Mouse (Mus musculus): Measurements from ENCODE around the gene Gm8439. TPM values are rescaled to one million over a fixed set of nuclear protein-coding genes. Genes with fewer than 3 reads are reported as not detected.
A peak's percentile ranks its signal among the peaks of the same experiment; 100 is the strongest.

Gm8439 gene
- polyA plus RNA-seq, 1 experiment from 2014 or later = not detected

- H3K36me3 ChIP-seq (ENCODE audit: control insufficient read depth, insufficient read depth, low read length) = no peaks in the 10 kb centered on the region
- no peak overlapping the region for H3K4me3 ChIP-seq (ENCODE audit: control insufficient read depth in 1 of 2, insufficient read depth in 1 of 2, low read depth in 1 of 2, low read length in 2 of 2)
- peaks cover 4 to 11% of the 10 kb centered on the region in 2 experiments for H3K4me1 ChIP-seq (ENCODE audit: control insufficient read depth in 2 of 2, insufficient read depth in 2 of 2, low read length in 2 of 2)
- no peak for ATAC-seq (ENCODE audit: insufficient number of reproducible peaks, insufficient read depth, low FRiP score, low read depth)
- H3K4me2 ChIP-seq (ENCODE audit: low read length) = no peak overlapping the region
- no peak overlapping the region for H3K27ac ChIP-seq (replicated peaks in 1 of 2; ENCODE audit: control insufficient read depth in 1 of 2, insufficient read depth in 1 of 2, low read depth in 2 of 2, low read length in 2 of 2)
- WGBS = 14% methylated on average over 8 of the region's 8 CpGs
- no peaks in the 10 kb centered on the region for H3K27me3 ChIP-seq (ENCODE audit: control insufficient read depth, insufficient read depth, low read length)
- H3K9ac ChIP-seq (ENCODE audit: low read length) = no peak overlapping the region
- no peaks in the 10 kb centered on the region for H3K9me3 ChIP-seq (ENCODE audit: control insufficient read depth, low read length)
These were observed 41.8 kb downstream of the Gm8439 start for GRCm38 (mm10) chr4:120630218-120630931.

GRCm38 (mm10) chr4:120631828-120632227 is 43.3 kb downstream of the Gm8439 start:
- Histone ChIP-seq H3K27me3 (ENCODE audit: control insufficient read depth, insufficient read depth, low read length) (no peaks in the 10 kb centered on the region), H3K4me3 (ENCODE audit: control insufficient read depth in 1 of 2, insufficient read depth in 1 of 2, low read depth in 1 of 2, low read length in 2 of 2) (no peak overlapping the region), H3K9ac (ENCODE audit: low read length) (no peak overlapping the region), H3K4me2 (ENCODE audit: low read length) (no peak overlapping the region), H3K9me3 (ENCODE audit: control insufficient read depth, low read length) (no peaks in the 10 kb centered on the region), H3K36me3 (ENCODE audit: control insufficient read depth, insufficient read depth, low read length) (no peaks in the 10 kb centered on the region), H3K4me1 (ENCODE audit: control insufficient read depth in 2 of 2, insufficient read depth in 2 of 2, low read length in 2 of 2) (peaks cover 4 to 11% of the 10 kb centered on the region in 2 experiments), H3K27ac (replicated peaks in 1 of 2; ENCODE audit: control insufficient read depth in 1 of 2, insufficient read depth in 1 of 2, low read depth in 2 of 2, low read length in 2 of 2) (no peak overlapping the region)
- WGBS = 39% methylated on average over 6 of the region's 6 CpGs
- no peak for ATAC-seq (ENCODE audit: insufficient number of reproducible peaks, insufficient read depth, low FRiP score, low read depth)

- Histone ChIP-seq H3K36me3 (ENCODE audit: control insufficient read depth, insufficient read depth, low read length) (no peaks in the 10 kb centered on the region), H3K4me3 (ENCODE audit: control insufficient read depth in 1 of 2, insufficient read depth in 1 of 2, low read depth in 1 of 2, low read length in 2 of 2) (no peak overlapping the region), H3K27ac (replicated peaks in 1 of 2; ENCODE audit: control insufficient read depth in 1 of 2, insufficient read depth in 1 of 2, low read depth in 2 of 2, low read length in 2 of 2) (no peak overlapping the region), H3K4me2 (ENCODE audit: low read length) (no peak overlapping the region), H3K9me3 (ENCODE audit: control insufficient read depth, low read length) (no peaks in the 10 kb centered on the region), H3K9ac (ENCODE audit: low read length) (no peak overlapping the region), H3K4me1 (ENCODE audit: control insufficient read depth in 2 of 2, insufficient read depth in 2 of 2, low read length in 2 of 2) (peaks cover 3 to 4% of the 10 kb centered on the region in 2 experiments), H3K27me3 (ENCODE audit: control insufficient read depth, insufficient read depth, low read length) (no peaks in the 10 kb centered on the region)
- WGBS = 80% methylated on average over 2 of the region's 2 CpGs
- ATAC-seq (ENCODE audit: insufficient number of reproducible peaks, insufficient read depth, low FRiP score, low read depth) = no peak
These were observed 46.8 kb downstream of the Gm8439 start for GRCm38 (mm10) chr4:120635351-120635750.

DNA sequence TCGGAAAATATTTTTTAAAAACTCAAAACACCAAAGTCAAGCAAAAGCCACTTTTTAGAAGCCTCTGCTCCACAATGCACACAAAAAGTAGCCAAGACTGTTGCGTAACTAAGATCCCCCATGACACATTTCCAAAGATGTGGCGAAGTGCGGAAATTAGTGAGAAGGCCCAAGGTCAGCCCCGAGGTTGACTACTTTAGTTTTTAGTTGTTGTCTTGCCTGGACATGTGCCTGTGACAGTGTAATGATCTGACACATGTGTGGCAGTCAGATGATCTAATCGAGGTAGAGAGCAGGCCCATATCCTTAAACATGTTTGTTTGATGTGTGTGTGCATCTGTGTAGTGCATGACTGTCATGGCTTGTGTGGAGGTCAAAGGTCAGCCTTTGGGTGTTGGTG is 53.4 kb downstream of the Gm8439 start:
- H3K36me3 ChIP-seq (ENCODE audit: control insufficient read depth, insufficient read depth, low read length) = no peaks in the 10 kb centered on the region
- no peak overlapping the region for H3K9ac ChIP-seq (ENCODE audit: low read length)
- no peak for ATAC-seq (ENCODE audit: insufficient number of reproducible peaks, insufficient read depth, low FRiP score, low read depth)
- 87% methylated on average over 6 of the region's 6 CpGs for WGBS
- no peak overlapping the region for H3K4me2 ChIP-seq (ENCODE audit: low read length)
- H3K4me3 ChIP-seq (ENCODE audit: control insufficient read depth in 1 of 2, insufficient read depth in 1 of 2, low read depth in 1 of 2, low read length in 2 of 2) = no peak overlapping the region
- H3K27ac ChIP-seq (replicated peaks in 1 of 2; ENCODE audit: control insufficient read depth in 1 of 2, insufficient read depth in 1 of 2, low read depth in 2 of 2, low read length in 2 of 2) = no peak overlapping the region
- H3K4me1 ChIP-seq (ENCODE audit: control insufficient read depth in 2 of 2, insufficient read depth in 2 of 2, low read length in 2 of 2) = no peaks in the 10 kb centered on the region
- no peaks in the 10 kb centered on the region for H3K9me3 ChIP-seq (ENCODE audit: control insufficient read depth, low read length)
- H3K27me3 ChIP-seq (ENCODE audit: control insufficient read depth, insufficient read depth, low read length) = no peaks in the 10 kb centered on the region

DNA sequence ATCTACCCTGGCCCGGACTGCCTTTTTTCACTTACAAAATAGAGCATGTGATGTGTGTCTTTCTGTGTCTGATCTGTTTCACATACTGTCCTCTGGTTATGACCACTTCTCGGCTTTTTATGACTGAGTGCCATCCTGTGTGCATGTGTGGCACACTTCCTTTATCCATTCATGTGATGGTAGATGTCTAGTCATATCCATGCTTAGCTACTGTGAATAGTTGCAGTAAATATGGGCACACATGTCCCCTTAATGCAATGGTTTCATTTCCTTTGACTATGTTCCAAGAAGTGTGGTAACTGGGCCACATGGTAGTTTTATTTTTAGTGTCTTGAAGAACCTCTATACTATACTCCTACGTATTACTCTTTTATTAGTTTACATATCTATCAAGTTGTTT is 55.4 kb downstream of the Gm8439 start:
- Histone ChIP-seq H3K9ac (ENCODE audit: low read length) (no peak overlapping the region), H3K9me3 (ENCODE audit: control insufficient read depth, low read length) (no peaks in the 10 kb centered on the region), H3K4me2 (ENCODE audit: low read length) (no peak overlapping the region), H3K36me3 (ENCODE audit: control insufficient read depth, insufficient read depth, low read length) (no peaks in the 10 kb centered on the region), H3K27me3 (ENCODE audit: control insufficient read depth, insufficient read depth, low read length) (peaks cover 18% of the 10 kb centered on the region), H3K4me1 (ENCODE audit: control insufficient read depth in 2 of 2, insufficient read depth in 2 of 2, low read length in 2 of 2) (no peaks in the 10 kb centered on the region), H3K27ac (replicated peaks in 1 of 2; ENCODE audit: control insufficient read depth in 1 of 2, insufficient read depth in 1 of 2, low read depth in 2 of 2, low read length in 2 of 2) (no peak overlapping the region), H3K4me3 (ENCODE audit: control insufficient read depth in 1 of 2, insufficient read depth in 1 of 2, low read depth in 1 of 2, low read length in 2 of 2) (no peak overlapping the region)
- WGBS = 72% methylated on average over 3 of the region's 3 CpGs
- no peak for ATAC-seq (ENCODE audit: insufficient number of reproducible peaks, insufficient read depth, low FRiP score, low read depth)

GRCm38 (mm10) chr4:120649369-120650207 is 61.0 kb downstream of the Gm8439 start:
- H3K4me3 ChIP-seq (ENCODE audit: control insufficient read depth in 1 of 2, insufficient read depth in 1 of 2, low read depth in 1 of 2, low read length in 2 of 2) = peak overlapping the region; percentile 41 to 48
- peaks cover 40% of the 10 kb centered on the region for H3K27me3 ChIP-seq (ENCODE audit: control insufficient read depth, insufficient read depth, low read length)
- peaks cover 4 to 5% of the 10 kb centered on the region in 2 experiments; a peak in 1 of 4 replicates for H3K4me1 ChIP-seq (ENCODE audit: control insufficient read depth in 2 of 2, insufficient read depth in 2 of 2, low read length in 2 of 2)
- H3K9me3 ChIP-seq (ENCODE audit: control insufficient read depth, low read length) = no peaks in the 10 kb centered on the region
- no peaks in the 10 kb centered on the region for H3K36me3 ChIP-seq (ENCODE audit: control insufficient read depth, insufficient read depth, low read length)
- peak overlapping the region; percentile 68 for H3K4me2 ChIP-seq (ENCODE audit: low read length)
- peak; percentile 31; the same call in 1 of the 2 replicates for ATAC-seq (ENCODE audit: insufficient number of reproducible peaks, insufficient read depth, low FRiP score, low read depth)
- peak overlapping the region; percentile 23; the same call in 1 of the 2 replicates for H3K9ac ChIP-seq (ENCODE audit: low read length)
- WGBS = 5% methylated on average over 54 of the region's 55 CpGs
- no peak overlapping the region for H3K27ac ChIP-seq (replicated peaks in 1 of 2; ENCODE audit: control insufficient read depth in 1 of 2, insufficient read depth in 1 of 2, low read depth in 2 of 2, low read length in 2 of 2)

- Histone ChIP-seq H3K4me3 (ENCODE audit: control insufficient read depth in 1 of 2, insufficient read depth in 1 of 2, low read depth in 1 of 2, low read length in 2 of 2) (peak overlapping the region in 1 of 2 experiments; percentile 41; a peak in 2 of 4 replicates), H3K4me2 (ENCODE audit: low read length) (peak overlapping the region; percentile 68), H3K36me3 (ENCODE audit: control insufficient read depth, insufficient read depth, low read length) (no peaks in the 10 kb centered on the region), H3K27ac (replicated peaks in 1 of 2; ENCODE audit: control insufficient read depth in 1 of 2, insufficient read depth in 1 of 2, low read depth in 2 of 2, low read length in 2 of 2) (no peak overlapping the region), H3K27me3 (ENCODE audit: control insufficient read depth, insufficient read depth, low read length) (peaks cover 40% of the 10 kb centered on the region), H3K9me3 (ENCODE audit: control insufficient read depth, low read length) (no peaks in the 10 kb centered on the region), H3K4me1 (ENCODE audit: control insufficient read depth in 2 of 2, insufficient read depth in 2 of 2, low read length in 2 of 2) (peaks cover 4 to 5% of the 10 kb centered on the region in 2 experiments; a peak in 1 of 4 replicates), H3K9ac (ENCODE audit: low read length) (peak overlapping the region; percentile 23; the same call in 1 of the 2 replicates)
- no peak for ATAC-seq (ENCODE audit: insufficient number of reproducible peaks, insufficient read depth, low FRiP score, low read depth)
- 28% methylated on average over 7 of the region's 7 CpGs for WGBS
These were observed 61.7 kb downstream of the Gm8439 start for GRCm38 (mm10) chr4:120650208-120650592.
